Comparison of ENCODE assay signal across 8 mouse cellular contexts in genomic region chr11:89100826-89101321, GRCm38 (mm10). TPM values are rescaled to one million over a fixed set of nuclear protein-coding genes. Genes with fewer than 3 reads are reported as not detected.
A peak's percentile ranks its signal among the peaks of the same experiment; 100 is the strongest.
DNase-seq lines count a peak whose midpoint lies in the region; ATAC-seq and TF ChIP-seq lines count a peak whose summit lies in the region.

No protein-coding gene starts in this region.

- H3K27ac ChIP-seq in embryonic facial prominence, embryonic 10.5 days (replicated peaks) = no peak overlapping the region
- H3K27ac ChIP-seq in intestine, postnatal 0 days (ENCODE audit: low read depth, low read length) = no peak overlapping the region

- peaks cover 8% of the 10 kb centered on the region for H3K4me1 ChIP-seq in embryonic facial prominence, embryonic 10.5 days
- H3K4me1 ChIP-seq in intestine, postnatal 0 days (replicated peaks; ENCODE audit: control insufficient read depth, insufficient read depth, low read length) = no peaks in the 10 kb centered on the region

- ATAC-seq in intestine, postnatal 0 days = no peak
- ATAC-seq in megakaryocyte-erythroid progenitor cell, adult 5-6 weeks (replicated peaks; ENCODE audit: low FRiP score, low TSS enrichment, poor library complexity, severe bottlenecking) = peak; percentile 65

- peaks cover 17% of the 10 kb centered on the region for H3K27me3 ChIP-seq in embryonic facial prominence, embryonic 10.5 days (replicated peaks; ENCODE audit: low read depth, poor library complexity, severe bottlenecking)
- H3K27me3 ChIP-seq in intestine, postnatal 0 days (replicated peaks; ENCODE audit: control insufficient read depth, insufficient read depth, low read length) = no peaks in the 10 kb centered on the region

- 46% methylated on average over 17 of the region's 17 CpGs for WGBS in embryonic facial prominence, embryonic 10.5 days
- WGBS in intestine, postnatal 0 days = 13% methylated on average over 17 of the region's 17 CpGs

- no peaks in the 10 kb centered on the region for H3K36me3 ChIP-seq in embryonic facial prominence, embryonic 10.5 days (replicated peaks)
- H3K36me3 ChIP-seq in intestine, postnatal 0 days (ENCODE audit: control insufficient read depth, insufficient read depth) = no peaks in the 10 kb centered on the region

- no peak for TF ChIP-seq CTCF in intestine, postnatal 0 days (IDR thresholded peaks at IDR 0.05; ENCODE audit: low read depth)

- peak overlapping the region; percentile 43 for H3K4me3 ChIP-seq in embryonic facial prominence, embryonic 10.5 days
- peak overlapping the region; percentile 47 for H3K4me3 ChIP-seq in intestine, postnatal 0 days (ENCODE audit: low read depth, low read length)

- intact Hi-C loops in left cerebral cortex, postnatal 25 days (cut with DNase I) = loop anchor here (2.0 to 10.0 kb wide), 5 partner anchors 64 to 1064 kb away; partner anchors contain the start of gene Nog

- DNase-seq in retina, embryonic 14.5 days (ENCODE audit: low spot score) = peak; percentile 35
- no peak for DNase-seq in retina, postnatal 1 day
- peak; percentile 25 for DNase-seq in embryonic facial prominence, embryonic 10.5 days (ENCODE audit: low spot score)
- DNase-seq in heart, adult 11 months = peak; percentile 98
- DNase-seq in left cerebral cortex, postnatal 25 days (ENCODE audit: low spot score in 2 of 2) = peak; percentile 57 to 91
- DNase-seq in thymus, postnatal 14 days = peak; percentile 63

- peak overlapping the region; percentile 42 for H3K9ac ChIP-seq in intestine, postnatal 0 days (ENCODE audit: low read depth, low read length)

- H3K4me2 ChIP-seq in intestine, postnatal 0 days (replicated peaks; ENCODE audit: low read depth) = peak overlapping the region; percentile 83

- no peaks in the 10 kb centered on the region for H3K9me3 ChIP-seq in embryonic facial prominence, embryonic 10.5 days
- no peaks in the 10 kb centered on the region for H3K9me3 ChIP-seq in intestine, postnatal 0 days (ENCODE audit: control insufficient read depth)

RNA-seq across cellular contexts. Expression of gene Gm525, which starts 27.2 kb away (rescaled TPM):
- polyA plus RNA-seq in embryonic facial prominence, embryonic 10.5 days (2016; fragmentation: Nextera tagmentation; extraction: Ambion mirVana) = not detected in 2 replicates
- polyA plus RNA-seq in intestine, postnatal 0 days (2015; fragmentation: Nextera tagmentation; extraction: Ambion mirVana) = 0.93 and 1.7 TPM in 2 replicates
- total RNA-seq in left cerebral cortex, postnatal 25 days (2021) = not detected
- not detected in 2 replicates for total RNA-seq in megakaryocyte-erythroid progenitor cell, adult 5-6 weeks (2014; fragmentation: Nextera tagmentation)
- total RNA-seq in megakaryocyte-erythroid progenitor cell, adult 5-6 weeks (2017) = not detected in 2 replicates

RNA-seq across cellular contexts. Expression of gene Dgke, which starts 34.2 kb away (rescaled TPM):
- 4.5 and 4.7 TPM in 2 replicates for polyA plus RNA-seq in embryonic facial prominence, embryonic 10.5 days (2016; fragmentation: Nextera tagmentation; extraction: Ambion mirVana)
- polyA plus RNA-seq in intestine, postnatal 0 days (2015; fragmentation: Nextera tagmentation; extraction: Ambion mirVana) = 1.7 and 2.0 TPM in 2 replicates
- 10 to 100 TPM; 51.0 to 53.0 TPM for total RNA-seq in left cerebral cortex, postnatal 25 days (2021)
- total RNA-seq in megakaryocyte-erythroid progenitor cell, adult 5-6 weeks (2014; fragmentation: Nextera tagmentation) = 5.8 and 6.9 TPM in 2 replicates
- total RNA-seq in megakaryocyte-erythroid progenitor cell, adult 5-6 weeks (2017) = 5.4 and 6.2 TPM in 2 replicates

Comparison
In these comparisons a context has a peak if more than half of its experiments do, and no peak if none do; other contexts are left out.
1. RNA of gene Dgke, which starts 34.2 kb away (total RNA-seq): 51.0 to 53.0 TPM in left cerebral cortex, postnatal 25 days; 5.4 to 6.9 TPM in megakaryocyte-erythroid progenitor cell, adult 5-6 weeks; every median in the first group is over 4 times any median in the second.